Mouse (Mus musculus) left cerebral cortex, postnatal 4 days (tissue): ENCODE results near the gene Ska3. TPM values are rescaled to one million over a fixed set of nuclear protein-coding genes. Genes with fewer than 3 reads are reported as not detected.
"Not testable (repeated sequence)": the region's sequence is repeated elsewhere in the genome, so short reads cannot be mapped to it uniquely, and the experiment has no call there.

Experiments used
- DNase-seq: peaks from one replicate; pipeline ENCODE4 v3.0.0-alpha.2; 2022
- intact Hi-C: fragments of 180-260 bp; cut with DNase I; formaldehyde crosslinking; loops from one replicate; pipeline ENCODE4 v1.15.1; 2025
- total RNA-seq, 2 experiments: library from RNA; stranded (reverse); gene quantifications; 2 replicates each; pipeline ENCODE4 v1.2.3; 2021

The Ska3 gene
- 1 to 10 TPM; 3.0 to 4.5 TPM for total RNA-seq

DNA sequence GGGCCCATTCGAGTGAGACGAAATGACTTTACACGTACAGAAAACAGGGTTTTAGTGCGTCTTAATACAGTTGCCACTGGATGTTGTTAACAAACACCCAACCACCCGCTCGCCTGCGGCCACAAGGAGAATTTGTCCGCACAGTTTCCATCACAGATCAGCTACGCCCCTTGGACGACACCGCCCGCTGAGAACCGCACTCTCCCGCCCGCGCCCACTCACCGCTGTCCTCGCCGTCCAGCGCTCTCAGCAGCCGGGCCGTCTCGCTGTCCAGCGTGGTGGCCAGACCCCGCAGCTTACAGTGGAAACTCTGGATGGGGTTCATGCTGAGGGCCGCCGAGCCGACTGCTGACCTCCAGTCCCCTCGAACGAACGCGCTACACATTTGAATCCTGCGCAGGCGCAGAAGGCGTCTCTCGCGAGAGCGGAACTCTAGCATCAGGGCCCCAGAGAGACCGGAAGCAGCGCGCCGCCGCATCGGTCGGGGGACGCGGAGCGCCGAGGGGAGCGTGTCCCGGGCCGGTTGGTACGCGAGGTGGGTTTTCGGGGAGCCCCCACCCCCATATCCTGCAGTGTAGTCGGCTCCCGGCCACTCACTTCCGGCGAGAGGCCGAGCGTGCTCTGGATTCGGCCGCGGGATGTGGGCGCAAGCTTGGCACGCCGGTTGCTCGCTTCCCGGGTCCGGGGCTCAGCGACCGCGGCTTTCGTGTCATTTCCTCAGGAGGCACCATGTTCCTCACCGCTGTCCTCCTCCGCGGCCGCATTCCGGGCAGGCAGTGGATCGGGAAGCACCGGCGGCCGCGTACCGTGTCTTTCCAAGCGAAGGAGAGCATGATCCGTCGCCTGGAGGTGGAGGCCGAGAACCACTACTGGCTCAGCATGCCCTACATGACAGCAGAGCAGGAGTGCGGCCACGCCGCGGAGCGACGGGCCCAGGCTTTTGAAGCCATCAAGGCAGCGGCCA is at the start of gene Ska3, which contains the start of gene Mrpl57:
TSS of gene Ska3 (minus strand) at position 398 of the 964 bp plus-strand sequence.
TSS of gene Mrpl57 (plus strand) at position 447 of the 964 bp plus-strand sequence.
- peak; percentile 94 for DNase-seq
- intact Hi-C loops = no loop called here

DNA sequence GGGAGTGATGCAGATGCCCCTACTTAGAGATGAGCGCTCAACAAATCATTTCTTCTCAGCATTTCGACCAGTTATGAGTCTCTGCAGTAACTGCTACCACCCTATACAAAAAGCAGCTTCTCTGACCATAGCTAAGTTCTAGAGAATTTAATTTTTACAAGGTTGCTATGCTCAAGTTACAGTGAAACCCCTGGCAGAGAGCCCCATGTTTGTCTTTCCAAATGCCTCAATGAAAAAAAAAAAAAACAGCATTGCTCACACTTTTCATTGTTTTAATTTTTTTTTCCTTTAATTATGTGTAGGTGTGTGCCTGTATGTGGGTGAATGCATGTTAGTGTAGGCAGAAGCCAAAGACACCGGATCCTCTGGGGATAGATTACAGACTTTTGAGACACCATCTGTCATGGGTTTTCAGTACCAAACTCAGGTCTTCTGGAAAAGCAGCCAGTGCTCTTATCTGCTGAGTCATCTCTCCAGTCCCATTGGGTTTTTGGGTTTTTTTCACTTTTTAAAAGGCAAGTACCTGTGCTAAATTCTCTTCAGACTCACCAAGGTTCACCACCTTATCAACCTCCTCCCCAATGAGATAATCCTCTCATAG is 40.8 kb upstream of the Ska3 start:
- intact Hi-C loops = no loop called here
- DNase-seq = no peak

DNA sequence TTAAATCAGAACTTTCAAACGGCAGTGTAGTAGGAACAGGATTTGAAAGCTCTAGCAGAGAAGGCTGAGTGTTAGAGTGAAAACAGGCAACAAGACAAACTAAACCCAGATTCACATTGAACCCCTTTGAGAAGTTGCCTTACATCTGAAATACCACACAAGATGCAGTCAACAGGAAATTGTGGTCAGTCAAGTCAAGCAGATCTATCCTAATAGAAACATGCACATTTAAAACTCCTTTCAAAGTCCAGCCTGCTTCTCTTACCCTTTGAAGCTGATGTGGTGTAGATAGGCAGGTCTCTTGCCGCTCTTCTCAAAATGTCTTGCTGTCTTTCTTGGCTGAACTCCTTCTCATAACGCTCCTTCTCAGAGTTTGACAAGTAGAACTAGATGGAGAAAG is 39.3 kb upstream of the Ska3 start:
- intact Hi-C loops = no loop called here
- DNase-seq = no peak

DNA sequence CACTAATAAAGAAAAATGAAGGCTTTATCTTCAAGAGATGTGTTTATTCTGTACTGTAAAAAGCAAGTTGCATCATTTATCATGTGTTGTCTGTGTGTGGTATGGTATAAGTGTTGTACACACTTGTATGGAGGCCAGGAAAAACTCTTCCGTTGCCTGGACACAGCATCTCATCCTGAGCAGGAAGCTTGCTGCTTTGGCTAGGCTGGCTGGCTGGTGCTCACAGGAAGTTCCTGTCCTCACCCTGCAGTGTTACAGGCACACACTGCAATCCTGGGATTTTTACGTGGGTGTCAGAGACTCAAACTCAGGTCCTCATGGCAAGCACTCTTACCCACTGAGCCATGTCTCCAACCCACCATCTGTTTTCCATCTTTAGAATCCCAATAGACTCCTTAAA is 37.1 kb upstream of the Ska3 start:
- intact Hi-C loops = no loop called here

DNA sequence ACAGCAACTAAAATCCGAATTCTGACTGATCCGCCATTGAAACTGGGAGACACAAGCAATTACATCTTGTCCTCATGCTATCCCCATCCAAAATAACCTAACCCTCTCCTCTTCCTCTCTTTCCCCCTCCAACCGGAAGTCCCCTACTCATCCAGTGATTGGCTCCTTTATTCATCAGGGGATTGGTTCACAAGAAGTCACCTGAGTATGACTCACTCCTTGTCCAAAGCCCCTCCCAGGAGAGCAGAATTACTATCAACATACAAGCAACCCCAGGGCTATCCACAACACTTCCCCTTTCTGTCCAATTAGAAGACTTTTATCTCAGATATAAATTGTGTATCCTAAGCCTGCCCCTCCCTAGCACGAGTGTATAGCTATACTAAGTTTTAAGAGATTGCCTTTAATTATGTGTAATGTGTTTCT is 36.0 kb upstream of the Ska3 start:
- no peak for DNase-seq
- intact Hi-C loops = no loop called here

More for the DNA sequence above, 37.1 kb upstream of the Ska3 start:
- DNase-seq = no peak

DNA sequence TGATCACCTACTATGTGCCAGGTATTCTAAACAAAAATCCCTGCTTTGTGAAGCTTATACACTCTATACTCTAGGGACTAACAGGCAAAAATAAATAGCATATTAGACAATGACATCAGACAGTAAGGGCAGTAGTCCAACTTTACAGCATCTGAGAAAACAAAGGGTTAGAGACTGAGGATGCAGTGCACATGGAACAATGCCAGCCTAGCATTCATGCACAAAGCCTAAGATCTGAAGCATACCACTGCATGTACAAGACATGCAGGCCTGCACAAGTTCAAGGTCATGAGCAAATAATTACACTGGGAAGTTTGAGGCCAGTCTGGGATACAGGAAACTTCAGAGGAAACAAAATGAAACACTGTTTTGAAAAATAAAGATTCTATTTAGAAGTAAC is 33.5 kb upstream of the Ska3 start:
- DNase-seq = no peak
- intact Hi-C loops = no loop called here

DNA sequence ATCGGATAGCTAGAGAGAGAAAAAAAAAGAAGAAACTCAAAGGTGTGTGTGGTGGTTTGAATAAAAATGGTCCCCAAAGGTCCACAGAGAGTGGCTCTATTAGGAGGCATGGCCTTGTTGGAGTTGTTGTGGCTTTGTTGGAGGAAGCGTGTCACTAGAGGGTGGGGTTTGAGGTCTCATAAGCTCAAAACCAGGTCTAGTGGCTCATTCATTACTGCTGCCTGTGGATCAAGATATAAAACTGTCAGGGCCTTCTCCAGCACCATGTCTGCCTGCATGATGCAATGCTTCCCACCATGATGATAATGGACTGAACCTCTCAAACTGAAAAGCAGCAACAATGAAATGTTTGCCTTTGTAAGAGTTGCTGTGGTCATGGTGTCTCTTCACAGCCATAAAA is 32.6 kb upstream of the Ska3 start:
- no peak for DNase-seq
- intact Hi-C loops = no loop called here

DNA sequence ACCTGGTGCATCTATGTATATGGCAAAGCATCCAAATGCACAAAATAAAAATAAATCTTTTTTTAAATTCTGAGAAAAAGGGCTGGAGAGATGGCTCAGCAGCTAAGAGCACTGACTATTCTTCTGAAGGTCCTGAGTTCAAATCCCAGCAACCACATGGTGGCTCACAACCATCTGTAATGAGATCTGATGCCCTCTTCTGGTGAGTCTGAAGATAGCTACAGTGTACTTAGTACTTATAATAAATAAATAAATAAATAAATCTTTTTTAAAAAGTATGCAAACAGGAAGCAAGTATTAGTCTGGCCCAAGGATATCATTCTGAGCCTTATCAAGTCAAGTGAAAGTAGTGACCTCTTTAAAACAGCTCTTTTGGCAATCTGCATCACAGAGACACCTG is 30.1 kb upstream of the Ska3 start:
- DNase-seq, intact Hi-C loops: not testable (repeated sequence)

DNA sequence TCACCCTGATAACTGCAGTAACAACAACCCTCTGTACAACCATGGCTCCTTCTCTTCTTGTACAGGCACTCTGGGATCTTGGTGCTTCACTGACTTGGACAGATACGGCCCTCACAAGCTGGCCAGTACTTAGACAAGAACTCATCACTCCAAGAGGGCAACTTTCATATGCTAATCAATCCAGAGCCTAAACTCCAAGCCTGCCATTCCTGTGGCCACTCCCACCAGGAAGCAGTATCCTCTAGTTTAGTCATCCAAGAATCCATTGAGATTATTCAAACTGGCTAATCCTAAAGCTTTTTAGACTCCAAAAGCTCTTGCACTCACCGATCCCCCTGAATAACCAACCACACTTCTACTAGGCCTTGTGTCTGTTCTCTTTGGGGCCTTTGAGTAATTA is 27.0 kb upstream of the Ska3 start:
- no peak for DNase-seq
- intact Hi-C loops = no loop called here

DNA sequence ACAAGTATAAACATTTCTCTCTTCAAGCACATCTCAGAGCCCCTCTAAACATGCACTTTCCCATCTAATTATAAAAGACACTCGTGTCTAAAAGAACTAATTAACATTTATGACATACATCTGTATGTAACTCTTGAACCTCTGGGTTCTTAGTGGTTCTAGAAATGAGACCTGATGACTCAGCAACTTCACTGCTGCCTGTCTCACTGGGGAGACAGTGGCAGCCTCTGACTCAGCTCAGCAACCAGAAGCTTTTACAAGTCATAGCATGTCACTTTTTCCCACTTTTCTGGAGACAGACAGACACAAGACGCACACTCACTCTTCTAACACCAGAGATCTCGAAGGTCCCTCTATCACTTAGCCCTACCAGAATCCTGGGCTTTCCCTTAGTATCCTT is 24.3 kb upstream of the Ska3 start:
- DNase-seq = no peak
- intact Hi-C loops = no loop called here

DNA sequence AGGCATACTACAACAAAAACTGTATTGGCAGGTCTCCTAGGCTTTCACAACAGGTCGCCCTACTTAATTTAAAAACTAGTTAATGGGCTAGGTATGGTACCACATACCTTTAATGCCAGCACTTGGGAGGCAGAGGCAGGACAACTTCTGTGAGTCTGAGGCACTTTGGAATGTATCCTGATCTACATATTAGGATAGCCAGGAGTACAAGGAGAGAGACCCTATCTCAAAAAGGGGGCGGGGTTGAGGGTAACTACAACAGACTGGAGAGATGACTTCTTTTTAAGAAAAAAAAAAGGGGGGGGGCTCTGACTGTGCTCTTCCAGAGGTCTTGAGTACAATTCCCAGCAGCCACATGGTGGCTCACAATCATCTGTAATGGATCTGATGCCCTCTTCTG is 22.7 kb upstream of the Ska3 start:
- DNase-seq = no peak
- intact Hi-C loops = no loop called here

DNA sequence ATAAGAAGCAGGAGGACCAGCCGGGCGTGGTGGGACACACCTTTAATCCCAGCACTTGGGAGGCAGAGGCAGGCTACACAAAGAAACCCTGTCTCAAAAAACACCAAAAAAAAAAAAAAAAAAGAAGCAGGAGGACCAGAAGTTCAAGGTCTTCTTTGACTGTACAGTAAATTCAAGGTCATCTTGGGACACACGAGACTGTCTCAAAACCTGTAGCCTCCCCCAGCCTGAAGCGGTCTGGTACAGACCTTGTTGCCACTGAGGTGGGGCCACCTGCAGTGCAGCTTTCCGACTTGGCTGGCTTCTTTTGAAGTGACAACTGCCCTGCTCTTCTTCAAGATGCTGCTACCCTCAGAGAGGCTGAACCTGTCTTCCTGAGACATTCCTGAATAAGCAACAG is 22.1 kb upstream of the Ska3 start:
- DNase-seq, intact Hi-C loops: not testable (repeated sequence)

DNA sequence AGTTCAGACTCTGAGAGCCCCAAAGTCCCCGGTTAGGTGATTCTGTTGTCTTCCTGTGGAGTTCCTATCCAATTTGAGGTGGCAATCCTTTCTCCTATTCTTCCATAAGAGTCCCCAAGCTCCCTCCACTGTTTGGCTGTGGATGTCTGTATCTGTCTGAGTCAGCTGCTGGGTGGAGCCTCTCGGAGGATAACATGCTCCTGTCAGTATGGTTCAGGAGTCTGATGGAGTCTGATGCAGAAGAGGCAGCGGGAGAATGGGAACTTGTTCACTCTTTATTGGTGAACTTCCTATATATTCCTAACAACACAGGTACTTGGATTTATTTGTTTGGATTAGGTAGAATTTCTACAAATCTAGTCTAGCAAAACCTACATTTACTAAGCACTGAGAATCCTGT is 18.6 kb upstream of the Ska3 start:
- DNase-seq = no peak
- intact Hi-C loops = no loop called here

DNA sequence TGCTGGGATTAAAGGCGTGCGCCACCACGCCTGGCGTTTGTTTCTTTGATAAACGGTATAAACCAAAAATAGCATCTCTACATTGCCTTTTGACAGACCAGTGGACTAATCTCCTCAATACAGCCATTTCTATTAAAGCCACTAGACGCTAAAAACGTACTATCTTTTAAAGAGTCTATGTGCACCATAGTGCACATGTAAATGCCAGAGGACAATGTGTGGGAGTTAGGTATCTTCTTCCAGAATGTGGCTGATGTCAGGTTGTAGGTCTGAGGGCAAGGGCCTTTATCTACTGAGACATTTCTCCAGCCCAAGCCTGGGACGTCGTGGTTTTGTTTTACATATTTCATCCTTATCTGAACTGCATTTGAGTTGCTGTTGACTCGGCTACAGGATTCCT is 9.2 kb upstream of the Ska3 start:
- no peak for DNase-seq
- intact Hi-C loops = no loop called here

DNA sequence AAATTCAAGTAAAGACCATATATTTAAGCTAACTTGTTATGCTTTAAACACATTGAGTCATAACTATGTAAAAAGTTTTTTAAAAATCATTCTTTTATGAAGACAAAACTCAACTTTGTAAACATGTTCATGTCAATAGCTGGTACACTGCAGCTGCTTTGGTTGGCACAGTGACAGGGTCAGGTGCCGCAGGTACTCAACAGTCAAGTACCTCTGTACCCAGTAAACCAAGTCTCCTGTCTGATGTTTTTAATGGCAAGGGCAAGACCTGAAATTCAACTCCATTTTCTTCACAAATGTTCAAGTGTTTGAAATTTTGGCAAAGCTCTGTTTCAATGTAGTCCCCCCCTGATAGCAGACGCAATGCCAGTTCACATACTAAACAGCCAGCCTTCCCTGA is 7.5 kb upstream of the Ska3 start:
- DNase-seq = no peak
- intact Hi-C loops = no loop called here

DNA sequence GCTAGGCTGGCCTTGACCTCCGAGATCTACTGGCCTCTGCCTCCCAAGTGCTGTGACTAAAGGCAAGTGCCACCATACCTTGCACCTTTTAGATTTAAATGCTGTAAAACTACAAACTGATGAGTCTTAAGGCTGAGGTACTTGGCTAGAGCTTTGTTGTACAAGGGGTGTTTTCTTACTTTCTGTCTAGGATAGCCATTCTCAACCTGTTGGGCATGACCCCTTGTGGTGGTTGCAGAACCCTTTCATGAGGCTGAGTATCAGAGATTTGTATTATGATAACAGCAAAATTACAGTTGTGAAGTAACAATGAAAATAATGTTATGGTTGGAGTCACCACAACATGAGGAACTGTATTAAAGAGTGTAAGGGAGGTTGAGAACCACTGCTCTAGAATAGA is 1.3 kb upstream of the Ska3 start:
- intact Hi-C loops = no loop called here
- no peak for DNase-seq

DNA sequence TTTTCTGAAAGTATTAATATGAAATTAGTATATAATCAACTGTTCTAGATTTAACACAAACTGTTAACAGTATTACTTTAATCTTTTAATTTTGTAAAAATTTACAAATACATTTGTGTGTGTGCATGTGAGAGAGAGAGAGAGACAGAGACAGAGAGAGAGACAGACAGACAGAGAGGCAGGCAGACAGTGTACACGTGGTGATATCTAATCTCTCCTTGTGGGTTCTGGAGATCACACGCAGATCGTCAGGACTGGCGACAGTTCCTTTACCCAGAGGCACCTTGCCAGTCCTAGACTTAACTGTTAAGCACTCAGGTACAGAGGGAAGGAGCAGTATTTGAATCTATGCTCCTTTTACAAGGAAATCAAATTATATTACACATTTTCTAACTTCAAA is 5.1 kb downstream of the Ska3 start:
- DNase-seq = no peak
- intact Hi-C loops = no loop called here

DNA sequence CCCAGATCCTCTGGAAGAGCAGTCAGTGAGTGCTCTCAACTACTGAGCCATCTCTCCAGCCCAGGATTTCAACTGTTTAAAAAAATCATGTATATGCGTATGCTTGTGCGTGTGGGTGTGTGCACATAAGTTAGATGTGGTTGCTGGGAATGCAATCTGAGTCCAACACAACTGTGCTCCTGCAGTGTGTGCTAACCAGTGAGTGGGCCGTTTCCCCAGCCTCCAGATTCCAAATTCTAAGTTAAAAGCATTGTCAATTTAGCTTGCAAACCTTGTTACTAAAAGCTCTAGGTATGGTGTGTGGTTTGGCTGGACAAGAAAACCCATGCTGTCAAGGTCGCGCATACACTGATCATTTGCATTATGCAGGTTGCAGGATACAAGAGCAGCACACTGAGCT is 14.1 kb downstream of the Ska3 start:
- DNase-seq = no peak
- intact Hi-C loops = no loop called here

DNA sequence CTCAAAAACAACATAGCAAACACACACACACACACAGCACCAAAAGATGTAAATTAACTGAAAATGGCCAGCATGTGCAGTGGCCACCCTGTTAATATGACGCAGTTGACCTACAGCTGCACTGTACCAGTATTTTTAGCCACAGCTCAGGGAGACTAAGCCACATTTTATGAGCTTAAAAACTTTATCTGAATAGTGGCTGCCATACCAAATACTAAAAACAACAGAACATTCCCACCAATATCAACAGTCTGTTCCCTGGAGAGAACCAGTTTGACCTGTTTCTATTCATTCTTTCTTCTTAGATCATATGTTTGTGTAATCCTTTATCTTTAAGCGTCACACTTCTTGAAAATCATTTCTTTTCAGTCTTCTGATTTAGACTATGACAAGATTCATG is 15.1 kb downstream of the Ska3 start:
- intact Hi-C loops = no loop called here
- no peak for DNase-seq

DNA sequence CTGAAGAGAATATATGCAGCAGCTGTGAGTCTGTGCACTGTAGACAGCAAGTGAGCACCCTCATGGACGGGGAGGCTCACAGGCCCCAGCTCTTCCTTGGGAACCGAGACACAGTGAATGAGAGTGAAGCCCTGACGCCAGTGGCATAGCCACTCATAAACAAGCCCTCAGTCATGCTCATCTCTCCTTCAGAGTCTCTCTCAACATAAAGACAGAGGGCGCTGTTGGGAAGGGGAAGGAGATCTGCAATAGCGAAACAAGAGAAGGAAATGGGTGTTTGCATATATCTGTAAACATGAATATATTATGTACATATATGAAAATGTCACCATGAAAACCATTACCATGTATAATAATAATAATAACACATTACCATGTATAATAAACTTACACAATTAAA is 17.4 kb downstream of the Ska3 start:
- no peak for DNase-seq
- intact Hi-C loops = no loop called here

DNA sequence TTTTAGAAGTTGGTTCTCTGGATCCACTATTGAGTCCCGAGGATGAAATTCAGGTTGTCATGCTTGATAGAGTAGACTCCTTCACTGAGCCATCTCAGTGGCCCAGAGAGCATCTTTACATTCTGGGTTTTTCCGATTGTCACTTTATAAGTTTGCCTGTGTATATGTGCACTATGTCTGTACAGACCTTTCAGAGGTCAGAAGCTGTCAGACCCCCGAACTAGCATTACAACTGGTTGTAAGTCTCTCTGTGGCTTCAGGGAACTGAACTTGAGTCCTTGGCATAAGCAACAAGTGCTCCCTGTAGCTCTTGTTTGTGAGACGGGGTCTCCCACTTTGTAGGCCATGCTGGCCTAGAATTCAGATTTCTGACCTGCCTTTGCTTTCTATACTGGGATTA is 22.3 kb downstream of the Ska3 start:
- intact Hi-C loops = no loop called here

More for the DNA sequence above, 22.3 kb downstream of the Ska3 start:
- DNase-seq = no peak
